ENCODE assay signal across 8 mouse cellular contexts in genomic region chr2:33430081-33430770, GRCm38 (mm10). TPM values are rescaled to one million over a fixed set of nuclear protein-coding genes. Genes with fewer than 3 reads are reported as not detected.
DNase-seq lines count a peak whose midpoint lies in the region; ATAC-seq lines count a peak whose summit lies in the region.

No protein-coding gene starts in this region.

- ATAC-seq in lung, embryonic 15.5 days (ENCODE audit: borderline replicate concordance, extremely low read depth, low FRiP score, low TSS enrichment) = 0 out of 2 replicates have a peak, but pooled peaks have one; percentile 7
- 0 out of 2 replicates have a peak, but pooled peaks have one; percentile 12 for ATAC-seq in intestine, embryonic 14.5 days (replicated peaks; ENCODE audit: low FRiP score, low TSS enrichment, low read depth)

- H3K9me3 ChIP-seq in lung, embryonic 15.5 days = no peaks in the 10 kb centered on the region
- no peaks in the 10 kb centered on the region for H3K9me3 ChIP-seq in embryonic facial prominence, embryonic 10.5 days
- H3K9me3 ChIP-seq in intestine, embryonic 14.5 days (ENCODE audit: control insufficient read depth, low read length) = no peaks in the 10 kb centered on the region

- peaks cover 18% of the 10 kb centered on the region for H3K36me3 ChIP-seq in lung, embryonic 15.5 days
- H3K36me3 ChIP-seq in embryonic facial prominence, embryonic 10.5 days (replicated peaks) = peaks cover 27% of the 10 kb centered on the region
- H3K36me3 ChIP-seq in intestine, embryonic 14.5 days (ENCODE audit: control insufficient read depth, insufficient read depth, low read length) = peaks cover 14% of the 10 kb centered on the region; the same call in 1 of the 2 replicates

- DNase-seq in lung, postnatal 25 days (ENCODE audit: low spot score) = no peak
- DNase-seq in embryonic facial prominence, embryonic 10.5 days (ENCODE audit: low spot score) = no peak
- no peak for DNase-seq in intestine, embryonic 14.5 days (ENCODE audit: low spot score)
- peak; percentile 38 for DNase-seq in naive thymus-derived CD4-positive, alpha-beta T cell, adult 2 months (ENCODE audit: low read depth)
- no peak for DNase-seq in layer of hippocampus, postnatal 14 days (ENCODE audit: low spot score in 2 of 2)
- DNase-seq in left cerebral cortex, adult 11 months (ENCODE audit: low spot score) = no peak
- DNase-seq in right cerebral cortex, postnatal 10 days (ENCODE audit: low spot score in 2 of 2) = no peak

- H3K4me3 ChIP-seq in lung, embryonic 15.5 days = peak overlapping the region; percentile 83
- peak overlapping the region; percentile 100 for H3K4me3 ChIP-seq in embryonic facial prominence, embryonic 10.5 days
- peak overlapping the region; percentile 91 for H3K4me3 ChIP-seq in intestine, embryonic 14.5 days (ENCODE audit: low read depth, low read length)

- peaks cover 33% of the 10 kb centered on the region for H3K4me1 ChIP-seq in lung, embryonic 15.5 days
- H3K4me1 ChIP-seq in embryonic facial prominence, embryonic 10.5 days = peaks cover 37% of the 10 kb centered on the region
- H3K4me1 ChIP-seq in intestine, embryonic 14.5 days (replicated peaks; ENCODE audit: control insufficient read depth, insufficient read depth, low read length) = peaks cover 18% of the 10 kb centered on the region

- whole genome bisulfite sequencing in lung, embryonic 15.5 days = 3% methylated on average over 13 of the region's 13 CpGs
- WGBS in embryonic facial prominence, embryonic 10.5 days = 11% methylated on average over 13 of the region's 13 CpGs
- WGBS in intestine, embryonic 14.5 days = 8% methylated on average over 13 of the region's 13 CpGs

- peak overlapping the region; percentile 64 for H3K4me2 ChIP-seq in lung, embryonic 15.5 days
- H3K4me2 ChIP-seq in intestine, embryonic 14.5 days (ENCODE audit: low read length) = peak overlapping the region; percentile 89

- no peaks in the 10 kb centered on the region for H3K27me3 ChIP-seq in lung, embryonic 15.5 days
- H3K27me3 ChIP-seq in embryonic facial prominence, embryonic 10.5 days (replicated peaks; ENCODE audit: low read depth, poor library complexity, severe bottlenecking) = peaks cover 7% of the 10 kb centered on the region
- H3K27me3 ChIP-seq in intestine, embryonic 14.5 days (replicated peaks; ENCODE audit: control insufficient read depth, insufficient read depth, low read length) = no peaks in the 10 kb centered on the region

- peak overlapping the region; percentile 87 for H3K9ac ChIP-seq in lung, embryonic 15.5 days
- H3K9ac ChIP-seq in intestine, embryonic 14.5 days (ENCODE audit: low read length) = peak overlapping the region; percentile 91

- H3K27ac ChIP-seq in lung, embryonic 15.5 days = peak overlapping the region; percentile 84
- peak overlapping the region; percentile 92 for H3K27ac ChIP-seq in embryonic facial prominence, embryonic 10.5 days (replicated peaks)
- peak overlapping the region; percentile 43 for H3K27ac ChIP-seq in intestine, embryonic 14.5 days (ENCODE audit: low read depth)

RNA-seq across cellular contexts. Expression of gene Zbtb34, which starts 0.9 kb away (rescaled TPM):
- 6.6 and 7.5 TPM in 2 replicates for polyA plus RNA-seq in lung, embryonic 15.5 days (2015; fragmentation: Nextera tagmentation; extraction: Ambion mirVana)
- polyA plus RNA-seq in embryonic facial prominence, embryonic 10.5 days (2016; fragmentation: Nextera tagmentation; extraction: Ambion mirVana) = 7.4 and 7.5 TPM in 2 replicates
- polyA plus RNA-seq in intestine, embryonic 14.5 days (2014; fragmentation: Nextera tagmentation; extraction: Ambion mirVana) = 6.0 and 7.1 TPM in 2 replicates
- 10 to 100 TPM; 13.7 to 16.1 TPM for total RNA-seq in layer of hippocampus, postnatal 14 days (2021)

RNA-seq across cellular contexts. Expression of gene Zbtb43, which starts 38.1 kb away (rescaled TPM):
- polyA plus RNA-seq in lung, embryonic 15.5 days (2015; fragmentation: Nextera tagmentation; extraction: Ambion mirVana) = 16.7 and 19.1 TPM in 2 replicates
- 20.8 and 23.9 TPM in 2 replicates for polyA plus RNA-seq in embryonic facial prominence, embryonic 10.5 days (2016; fragmentation: Nextera tagmentation; extraction: Ambion mirVana)
- 18.9 and 19.0 TPM in 2 replicates for polyA plus RNA-seq in intestine, embryonic 14.5 days (2014; fragmentation: Nextera tagmentation; extraction: Ambion mirVana)
- total RNA-seq in layer of hippocampus, postnatal 14 days (2021) = 10 to 100 TPM; 22.0 to 26.3 TPM

RNA-seq across cellular contexts. Expression of gene Ralgps1, which starts 58.9 kb away (rescaled TPM):
- polyA plus RNA-seq in lung, embryonic 15.5 days (2015; fragmentation: Nextera tagmentation; extraction: Ambion mirVana) = 4.0 and 4.5 TPM in 2 replicates
- 4.8 and 5.5 TPM in 2 replicates for polyA plus RNA-seq in embryonic facial prominence, embryonic 10.5 days (2016; fragmentation: Nextera tagmentation; extraction: Ambion mirVana)
- 7.3 and 8.1 TPM in 2 replicates for polyA plus RNA-seq in intestine, embryonic 14.5 days (2014; fragmentation: Nextera tagmentation; extraction: Ambion mirVana)
- 10 to 100 TPM; 63.8 to 64.1 TPM for total RNA-seq in layer of hippocampus, postnatal 14 days (2021)
